Mouse (Mus musculus) 416B (cell line): ENCODE measurements around the gene Mta2.

ENCODE experiments used
- DNase-seq: peaks from one replicate; pipeline ENCODE4 v3.0.0; 2011; ENCODE audit warnings: low read depth

Mta2 gene

DNA sequence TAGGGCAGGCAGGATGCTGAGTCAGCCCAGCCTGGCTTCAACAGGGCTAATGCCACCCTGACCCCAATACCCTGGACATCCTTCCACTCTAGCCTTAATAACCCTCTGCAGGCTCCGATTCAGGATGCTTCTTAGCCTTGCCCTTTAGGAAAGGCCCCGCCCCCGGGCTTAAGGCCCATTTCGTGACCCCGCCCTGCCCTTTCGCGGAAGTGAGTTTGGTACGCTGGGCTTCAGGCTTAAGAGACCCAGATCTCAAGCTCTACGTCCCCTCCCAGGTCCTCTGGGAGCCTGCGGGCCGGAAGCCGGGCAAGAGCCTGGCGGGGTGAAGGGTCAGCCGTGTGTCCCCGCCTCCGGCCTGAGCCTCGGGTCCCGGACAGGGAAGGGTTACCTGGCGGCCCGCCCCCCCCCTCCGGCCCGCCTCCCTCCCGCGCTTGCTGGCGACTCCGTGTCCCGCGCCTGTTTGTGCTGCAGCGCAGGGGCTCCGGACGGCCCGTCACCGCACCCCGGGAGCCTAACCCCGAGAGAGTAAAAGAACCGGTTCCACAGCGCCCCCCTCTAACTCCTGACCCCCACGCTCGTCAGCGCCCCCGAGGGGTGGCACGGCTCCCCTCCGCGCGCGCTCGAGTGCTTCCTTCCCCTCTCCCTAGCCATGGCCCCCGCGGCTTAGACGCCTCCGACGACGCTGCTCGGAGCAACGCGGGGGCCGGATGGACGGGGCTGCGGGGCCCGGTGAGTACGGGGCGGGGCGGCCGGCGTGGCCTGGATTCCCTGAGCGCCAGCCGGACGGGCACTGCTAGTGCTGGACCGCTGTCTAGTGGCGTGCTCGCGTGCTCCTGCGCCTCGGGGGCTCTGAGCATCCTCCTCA is 12.2 kb upstream of the Mta2 start, which contains the start of the genes Rom1 and Eml3:
Gene Rom1 (minus strand): TSS at position 133 of the 865 bp plus-strand sequence.
Gene Eml3 (plus strand): TSS at position 329 of the 865 bp plus-strand sequence.
- peak; percentile 93 for DNase-seq

DNA sequence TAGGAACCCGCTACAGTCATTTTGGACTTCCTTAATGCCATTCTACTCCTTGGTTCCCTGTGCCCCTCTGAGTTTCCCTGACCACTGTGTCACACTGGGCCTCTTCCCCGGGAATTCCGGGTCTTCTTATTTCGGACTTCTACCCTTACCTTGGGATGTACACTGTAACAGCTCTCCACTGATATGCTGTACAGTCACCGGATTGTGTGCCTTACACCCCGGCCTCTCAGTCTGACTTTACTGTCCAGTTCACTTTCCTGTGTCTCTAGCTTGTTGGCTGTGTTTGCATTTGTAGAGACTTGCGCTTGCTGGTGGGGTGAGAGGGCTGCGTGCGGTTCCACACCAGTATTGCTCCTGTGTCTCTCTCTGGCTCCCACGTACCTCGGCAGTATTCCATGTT is 11.6 kb upstream of the Mta2 start:
- peak; percentile 41 for DNase-seq

DNA sequence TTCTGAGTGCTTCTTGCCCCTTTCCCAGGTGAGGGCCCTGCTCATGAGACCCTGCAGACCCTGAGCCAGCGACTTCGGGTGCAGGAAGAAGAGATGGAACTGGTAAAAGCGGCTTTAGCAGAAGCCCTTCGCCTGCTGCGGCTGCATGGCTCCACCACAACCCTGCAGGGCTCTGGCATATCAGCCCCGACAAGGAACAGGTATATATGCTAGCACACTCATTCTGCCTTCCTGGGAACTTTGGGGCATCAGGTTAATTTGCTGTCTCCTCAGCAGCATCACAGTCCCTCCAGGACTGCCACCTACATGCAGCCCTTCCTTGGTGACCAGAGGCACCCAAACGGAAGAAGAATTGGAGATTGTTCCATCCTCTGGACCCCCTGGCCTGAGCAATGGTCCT is 10.9 kb upstream of the Mta2 start:
- DNase-seq, result no peak

DNA sequence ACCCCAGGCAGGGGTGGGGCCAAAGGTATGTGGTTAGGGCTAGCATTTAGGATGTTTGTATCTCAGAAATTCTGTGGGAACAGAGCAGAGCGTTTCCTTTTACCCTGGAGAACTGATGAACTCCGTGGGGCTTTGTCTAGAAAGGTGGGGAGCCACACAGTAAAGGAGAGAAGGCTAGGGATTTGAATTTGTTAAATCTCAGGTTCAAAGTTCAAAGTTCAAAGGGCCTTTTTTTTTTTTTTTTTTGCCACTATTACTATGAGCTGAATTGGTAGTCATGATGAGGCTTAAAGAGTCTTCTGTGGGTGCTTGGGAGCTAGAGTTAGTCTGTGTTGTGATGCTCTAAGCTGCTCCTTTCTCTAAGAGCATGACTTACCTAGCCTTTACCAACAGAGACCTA is 4.9 kb upstream of the Mta2 start:
- no peak for DNase-seq

DNA sequence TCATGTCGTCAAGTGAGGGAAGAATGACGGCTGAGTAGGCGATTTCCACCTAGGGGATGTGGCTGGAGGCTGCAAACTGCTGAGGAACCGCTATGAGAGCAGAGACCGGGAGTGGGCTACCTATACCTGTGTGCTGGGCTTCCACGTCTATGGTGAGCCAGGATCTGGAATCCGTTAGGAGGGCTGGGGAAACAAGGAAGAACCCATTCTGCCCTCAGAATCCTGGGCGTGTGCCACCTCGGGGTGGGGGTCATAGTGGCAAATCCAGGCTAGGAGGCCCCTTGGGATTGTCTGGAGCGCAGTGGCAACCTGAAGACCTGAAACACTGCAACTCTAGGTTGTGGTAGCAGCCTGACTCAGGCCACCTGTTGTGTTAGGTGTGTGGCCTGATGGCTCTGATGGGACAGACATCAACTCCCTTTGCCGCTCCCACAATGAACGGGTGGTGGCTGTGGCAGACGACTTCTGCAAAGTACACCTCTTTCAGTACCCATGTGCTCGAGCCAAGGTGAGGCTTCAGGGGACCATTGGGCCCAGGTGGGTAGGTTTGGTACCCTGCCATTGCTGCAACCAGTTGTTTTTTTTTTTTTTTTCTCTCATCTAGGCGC is 1.0 kb upstream of the Mta2 start:
- DNase-seq, result no peak

DNA sequence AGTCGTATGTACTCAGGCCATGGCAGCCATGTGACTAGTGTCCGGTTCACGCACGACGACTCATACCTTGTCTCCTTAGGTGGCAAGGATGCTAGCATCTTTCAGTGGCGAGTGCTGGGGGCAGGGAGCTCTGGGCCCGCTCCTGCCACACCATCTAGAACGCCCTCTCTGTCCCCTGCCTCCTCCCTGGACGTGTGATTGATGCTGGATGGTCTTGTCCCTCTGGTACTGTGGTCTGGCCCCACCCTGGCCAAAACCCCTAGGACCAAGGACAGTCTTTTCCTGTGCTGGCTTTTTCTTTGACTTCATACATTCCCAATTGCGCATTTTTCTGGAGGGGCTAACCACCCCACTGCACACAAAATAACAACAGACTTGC is 550 bp upstream of the Mta2 start:
- peak; percentile 38 for DNase-seq

DNA sequence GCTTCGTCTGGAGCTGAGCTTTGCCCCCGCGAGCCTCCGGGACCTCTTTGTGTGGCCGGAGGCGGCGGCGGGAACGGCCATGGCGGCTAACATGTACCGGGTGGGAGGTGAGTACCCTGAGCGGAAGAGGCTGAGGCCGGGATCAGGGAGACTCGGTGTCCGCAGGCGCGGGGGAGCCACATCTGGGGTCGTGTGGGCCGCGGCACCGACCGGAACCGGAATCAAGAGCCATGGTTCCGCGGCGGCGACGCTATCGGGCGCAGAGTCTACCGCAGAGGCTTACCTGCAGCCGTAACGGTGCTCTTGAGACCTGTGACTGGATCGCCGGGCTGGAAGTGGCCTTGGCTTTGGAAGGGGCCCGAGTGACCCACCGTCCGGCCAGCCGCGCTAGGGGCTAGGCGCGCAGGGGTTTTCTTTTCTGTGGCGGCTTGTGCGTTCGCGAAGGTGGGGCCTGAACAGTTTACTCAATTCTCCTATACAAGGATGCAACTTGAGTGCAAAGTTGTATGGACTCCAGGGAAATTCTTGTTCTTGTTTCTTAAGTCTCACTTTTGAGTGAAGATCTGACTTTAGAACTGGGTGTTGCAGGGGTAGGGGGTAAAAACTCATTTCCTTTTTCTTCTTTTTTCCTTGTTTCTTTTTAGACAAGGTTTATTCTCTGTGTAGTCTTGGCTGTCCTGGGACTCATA is 745 bp downstream of the Mta2 start:
- peak; percentile 65 for DNase-seq

DNA sequence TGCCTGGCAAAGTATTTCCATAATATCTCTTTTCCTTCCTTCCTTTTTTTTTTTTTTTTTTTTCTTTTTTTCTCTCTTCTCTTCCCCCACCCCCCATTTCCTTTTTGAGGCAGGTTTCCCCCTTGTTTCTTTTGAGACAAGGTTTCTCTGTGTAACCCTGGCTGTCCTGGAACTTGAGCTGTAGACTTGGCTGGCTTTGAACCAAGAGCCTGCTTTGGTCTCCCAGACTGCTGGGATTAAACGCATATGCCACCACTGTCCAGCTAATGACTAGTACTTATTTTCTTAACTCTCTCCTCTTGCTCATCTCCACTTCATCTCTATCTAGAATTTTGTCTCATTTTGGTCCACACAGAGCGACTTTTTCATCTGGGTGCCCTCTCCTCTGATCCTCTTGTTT is 1.4 kb downstream of the Mta2 start:
- DNase-seq, result peak; percentile 28

DNA sequence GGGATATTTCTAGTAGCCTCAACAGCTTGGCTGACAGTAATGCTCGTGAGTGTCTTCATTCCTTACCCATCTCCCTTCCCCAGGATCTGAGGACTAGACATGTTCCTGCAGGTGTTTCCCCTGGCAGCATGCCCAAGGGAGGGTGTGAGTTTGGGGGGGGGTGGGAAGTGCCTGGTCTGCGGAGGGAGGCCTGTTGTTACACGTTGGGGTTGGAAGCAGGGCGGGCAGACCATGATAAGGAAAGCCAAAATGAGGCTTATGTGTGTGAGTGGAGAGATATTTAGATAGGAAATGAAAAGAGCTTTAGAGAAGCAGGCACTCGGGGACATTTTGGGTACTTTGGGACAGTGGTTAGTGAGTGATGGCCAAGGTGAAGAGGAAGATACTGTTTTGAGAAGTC is 2.4 kb downstream of the Mta2 start:
- DNase-seq, result peak; percentile 91

DNA sequence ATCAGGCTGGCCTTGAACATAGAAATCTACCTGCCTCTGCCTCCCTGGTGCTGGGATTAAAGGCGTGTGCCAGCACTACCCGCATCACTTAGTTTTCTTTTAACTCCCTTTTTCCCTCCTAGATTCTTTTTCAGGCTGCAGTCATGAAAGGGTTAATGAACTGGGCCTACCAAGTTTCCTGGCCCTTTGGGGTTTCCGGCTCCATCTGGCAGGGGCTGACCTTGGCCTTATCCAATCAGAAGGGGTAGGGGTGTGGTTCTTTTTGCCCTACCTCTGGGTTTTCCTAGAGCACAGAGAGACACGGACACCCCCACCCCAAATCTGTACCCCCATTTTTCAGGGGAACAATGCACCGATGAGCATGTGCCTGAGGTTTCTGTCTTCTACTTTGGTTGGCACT is 3.1 kb downstream of the Mta2 start:
- DNase-seq, result peak; percentile 94

DNA sequence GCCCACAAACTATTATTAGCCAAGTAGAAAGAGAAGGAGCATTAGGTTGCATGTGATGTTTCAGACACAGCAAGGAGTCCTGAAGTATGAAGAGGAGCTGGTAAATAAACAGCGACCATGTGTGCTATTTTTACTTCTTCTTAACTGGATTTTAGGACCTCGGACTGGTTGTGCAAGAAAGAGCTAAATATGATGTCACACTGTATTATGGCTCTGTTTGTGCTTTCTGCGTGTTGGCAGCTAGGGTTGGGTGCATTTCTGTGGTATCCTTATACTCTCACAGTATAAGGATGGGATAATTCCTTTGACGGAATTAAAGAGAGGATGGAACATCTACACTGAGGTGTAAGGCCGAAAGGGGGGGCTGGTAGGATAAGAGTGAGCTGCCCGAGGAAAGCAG is 3.6 kb downstream of the Mta2 start:
- DNase-seq, result no peak

DNA sequence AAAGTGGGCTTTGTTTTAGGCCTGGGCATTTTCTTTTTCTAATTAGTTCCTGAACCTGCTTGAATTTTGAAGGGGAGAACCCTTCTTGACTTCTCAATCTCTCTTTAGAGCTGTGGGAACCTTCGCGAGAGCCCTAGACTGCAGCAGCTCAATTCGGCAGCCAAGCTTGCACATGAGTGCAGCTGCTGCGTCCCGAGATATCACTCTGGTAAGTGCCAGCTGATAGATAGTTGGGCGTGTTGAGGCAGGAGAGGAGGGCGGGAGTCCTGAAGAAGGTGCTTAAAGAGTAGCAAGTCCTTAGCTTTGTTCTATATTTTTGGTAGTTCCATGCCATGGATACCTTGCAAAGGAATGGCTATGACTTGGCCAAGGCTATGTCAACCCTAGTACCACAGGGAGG is 5.3 kb downstream of the Mta2 start:
- no peak for DNase-seq

DNA sequence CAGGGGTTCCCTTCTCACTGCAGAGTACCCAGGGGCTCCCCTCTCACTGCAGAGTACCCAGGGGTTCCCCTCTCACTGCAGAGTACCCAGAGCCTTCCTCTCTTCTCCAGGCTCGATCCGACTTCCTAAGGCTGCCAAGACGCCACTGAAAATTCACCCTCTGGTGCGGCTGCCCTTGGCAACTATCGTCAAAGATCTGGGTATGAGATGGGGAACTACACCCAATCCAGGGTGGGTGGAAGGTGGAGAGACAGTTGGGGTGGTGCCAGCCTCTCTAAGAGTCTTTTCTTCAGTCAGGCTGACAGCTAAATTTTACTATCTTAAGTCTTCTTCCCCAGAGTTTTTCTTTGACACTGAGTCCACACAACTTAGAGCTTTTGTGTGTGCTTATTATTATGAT is 8.5 kb downstream of the Mta2 start:
- DNase-seq, result no peak

DNA sequence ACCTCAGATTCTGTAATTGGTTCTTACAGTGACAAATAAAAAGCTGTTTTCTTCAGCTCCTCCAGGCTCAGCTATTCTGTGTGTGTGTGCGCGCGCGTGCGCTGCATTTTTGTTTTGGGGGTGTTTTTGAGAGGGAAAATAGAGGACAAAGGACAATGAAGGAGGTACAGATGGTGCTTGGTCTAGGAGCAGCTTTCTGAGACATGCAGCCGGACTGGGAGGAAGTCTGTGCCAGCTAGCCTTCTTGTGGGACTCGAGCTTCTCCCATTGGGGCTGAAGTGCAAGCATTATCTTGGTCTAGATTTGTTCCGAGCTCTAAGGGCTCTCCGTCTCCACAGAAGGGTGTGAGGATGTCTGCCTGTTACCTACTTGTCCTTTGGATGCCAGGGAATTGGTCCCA is 10.6 kb downstream of the Mta2 start:
- no peak for DNase-seq

DNA sequence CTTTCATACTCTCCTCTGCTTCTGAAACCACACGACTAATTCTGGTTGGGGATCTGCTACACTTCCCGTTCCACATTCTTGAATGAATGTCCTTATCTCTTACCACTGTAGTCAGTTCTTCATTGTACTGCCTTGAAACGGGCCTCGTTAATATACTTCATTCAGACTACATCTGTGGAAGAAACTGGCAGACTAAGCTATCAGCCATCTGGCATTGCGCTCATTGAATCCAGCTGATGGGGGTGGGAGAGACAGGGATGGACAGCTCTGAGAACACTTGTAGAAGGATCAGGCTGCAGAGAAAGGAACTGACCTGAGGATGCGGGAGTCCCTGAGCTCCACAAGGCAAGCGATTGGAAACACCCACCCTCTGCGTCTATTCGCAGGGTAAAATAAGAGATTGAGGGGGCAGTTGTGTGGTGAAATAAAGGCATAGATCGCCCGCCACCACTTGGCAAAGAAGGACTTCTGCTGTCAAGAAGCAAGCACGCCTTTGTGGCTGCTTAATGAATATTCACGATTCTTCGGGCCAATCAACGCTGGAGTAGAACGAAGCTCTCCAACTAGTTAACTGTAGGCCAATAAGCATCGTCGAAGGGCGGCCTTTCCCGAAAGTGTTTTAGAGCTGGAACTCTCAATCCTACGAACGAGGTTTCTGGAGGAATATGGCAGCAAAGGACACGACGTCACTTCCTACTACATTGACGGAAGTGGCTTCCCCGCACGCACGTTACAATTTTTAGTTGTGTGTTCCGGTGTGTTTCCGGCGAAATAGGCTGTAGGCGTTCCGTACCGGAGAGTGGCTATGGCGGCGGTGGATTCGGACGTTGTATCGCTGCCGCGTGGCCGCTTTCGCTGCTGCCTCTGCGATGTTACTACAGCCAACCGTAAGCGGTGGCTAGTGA is 11.7 kb downstream of the Mta2 start, which contains the start of gene Tut1:
Gene Tut1 (plus strand): TSS at position 713 of the 905 bp plus-strand sequence.
- peak; percentile 99 for DNase-seq

DNA sequence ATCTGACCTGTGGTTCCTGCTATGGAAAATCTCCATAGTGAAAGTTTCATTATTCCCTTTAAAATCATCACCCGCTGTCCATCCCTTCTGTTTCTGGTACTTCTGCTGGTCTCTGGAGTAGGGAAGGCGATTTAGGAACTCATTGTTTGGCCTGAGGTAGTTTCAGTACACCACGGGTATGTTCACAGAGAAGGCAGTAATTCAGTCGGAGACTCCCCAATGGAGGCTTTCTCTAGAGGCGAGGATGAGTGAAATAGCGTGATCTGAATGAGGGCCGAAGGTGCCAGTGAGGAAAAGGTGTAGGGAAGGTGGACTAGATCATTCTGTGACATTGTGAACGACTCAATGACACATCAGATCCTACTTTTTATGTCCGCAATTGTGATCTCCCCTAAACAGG is 12.5 kb downstream of the Mta2 start:
- peak; percentile 39 for DNase-seq

DNA sequence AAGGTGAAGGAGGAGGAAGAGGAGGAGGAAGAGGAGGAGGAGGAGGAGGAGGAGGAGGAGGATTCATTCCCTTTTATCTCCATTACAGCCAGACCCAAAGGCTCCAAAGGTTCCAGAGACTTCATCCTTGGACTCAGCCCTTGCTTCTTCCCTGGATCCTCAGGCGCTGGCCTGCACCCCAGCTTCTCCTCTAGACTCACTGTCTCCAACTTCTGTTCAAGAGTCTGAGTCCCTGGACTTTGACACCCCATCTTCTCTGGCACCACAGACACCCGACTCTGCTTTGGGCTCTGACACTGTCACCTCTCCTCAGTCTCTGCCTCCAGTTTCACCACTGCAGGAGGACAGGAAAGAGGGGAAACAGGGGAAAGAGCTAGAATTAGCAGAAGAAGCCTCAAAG is 20.6 kb downstream of the Mta2 start:
- DNase-seq, result no peak

DNA sequence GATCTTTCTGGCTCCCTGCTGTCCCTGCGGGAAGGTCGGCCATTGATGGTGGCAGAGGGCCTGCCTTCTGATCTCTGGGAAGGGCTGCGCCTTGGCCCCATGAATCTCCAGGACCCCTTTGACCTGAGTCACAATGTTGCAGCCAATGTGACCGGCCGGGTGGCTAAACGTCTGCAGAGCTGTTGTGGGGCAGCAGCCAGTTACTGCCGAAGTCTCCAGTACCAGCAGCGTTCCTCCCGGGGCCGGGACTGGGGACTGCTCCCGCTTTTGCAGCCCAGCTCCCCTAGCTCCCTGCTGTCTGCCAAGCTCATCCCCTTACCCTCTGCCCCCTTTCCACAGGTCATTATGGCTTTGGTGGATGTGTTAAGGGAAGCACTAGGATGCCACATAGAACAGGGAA is 23.4 kb downstream of the Mta2 start:
- no peak for DNase-seq

DNA sequence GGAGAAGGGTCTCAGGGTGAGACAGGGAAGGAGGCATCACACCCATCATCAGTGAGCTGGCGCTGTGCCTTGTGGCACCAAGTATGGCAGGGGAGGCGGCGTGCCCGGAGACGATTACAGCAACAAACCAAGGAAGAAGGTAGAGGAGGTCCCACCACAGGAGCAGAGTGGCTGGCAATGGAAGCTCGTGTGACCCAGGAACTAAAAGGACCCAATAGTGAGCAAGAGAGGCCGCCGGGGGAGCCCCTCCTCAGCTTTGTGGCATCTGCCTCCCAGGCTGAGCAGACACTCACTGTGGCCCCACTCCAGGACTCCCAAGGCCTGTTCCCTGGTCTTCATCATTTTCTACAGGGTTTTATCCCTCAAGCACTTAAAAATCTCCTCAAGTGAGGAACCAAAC is 24.1 kb downstream of the Mta2 start:
- no peak for DNase-seq

DNA sequence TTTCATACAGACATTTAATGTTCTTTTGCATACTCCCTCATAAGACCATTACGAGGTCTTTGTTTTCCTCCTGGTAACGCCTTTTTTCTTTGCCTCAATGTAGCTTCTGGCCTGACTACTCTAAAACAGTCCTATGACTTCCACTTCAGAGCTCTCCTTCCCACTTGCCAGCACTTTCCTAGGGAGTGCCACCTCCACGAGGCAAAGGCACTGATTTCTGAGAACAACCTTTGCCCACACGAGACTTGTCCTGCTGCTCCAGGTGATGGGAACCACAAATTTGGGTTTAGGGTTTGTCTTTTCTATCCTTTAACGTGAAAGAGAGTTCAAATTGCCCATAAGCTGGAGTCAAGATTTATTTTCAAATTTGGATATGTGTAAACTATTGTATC is 24.5 kb downstream of the Mta2 start:
- no peak for DNase-seq

DNA sequence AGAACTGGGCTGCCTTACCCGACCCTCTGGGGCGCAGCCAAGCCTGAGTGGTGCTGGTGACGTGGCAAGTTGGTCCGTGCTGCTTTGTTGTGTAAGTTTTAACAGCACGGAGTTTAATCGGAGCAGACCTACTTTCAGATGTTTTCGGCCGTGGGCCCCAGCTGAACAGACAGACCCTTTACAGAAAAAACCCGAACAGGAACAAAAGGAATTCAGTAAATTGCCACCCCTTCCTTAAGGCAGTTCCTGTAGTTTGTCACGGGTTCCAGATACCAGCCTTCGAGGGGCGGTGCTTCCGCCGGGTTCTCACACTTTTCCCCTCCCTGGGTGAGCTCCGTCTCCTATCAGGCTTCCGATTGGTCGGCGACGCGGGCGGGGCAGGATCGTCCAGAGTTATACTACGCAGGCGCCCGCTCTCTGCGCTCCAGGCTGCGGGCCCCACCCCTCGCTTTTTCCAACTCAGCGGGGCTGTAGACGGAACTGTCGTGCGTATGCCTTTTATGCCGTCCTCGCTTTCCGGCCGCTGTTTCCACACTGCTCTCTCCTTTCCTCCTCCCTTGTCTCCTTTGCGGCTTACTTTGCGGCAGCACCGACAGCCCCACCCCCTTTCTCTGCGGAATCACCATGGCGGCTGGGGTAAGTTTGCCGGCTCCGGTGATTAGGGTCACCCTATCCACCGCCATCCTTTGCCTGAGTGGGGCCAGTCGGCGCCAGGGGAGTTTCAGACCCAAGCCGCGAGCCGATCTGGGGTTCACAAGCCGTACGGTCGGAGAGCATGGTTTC is 25.1 kb downstream of the Mta2 start, which contains the start of gene Eef1g:
Gene Eef1g (plus strand): TSS at position 452 of the 783 bp plus-strand sequence.
- DNase-seq, result peak; percentile 100
